Mouse (Mus musculus) liver, postnatal 0 days (tissue): ENCODE results near the gene Agfg1.

Experiments used
- CTCF ChIP-seq: sonication (generic); IDR thresholded peaks from 2 replicates; pipeline ENCODE4 v1.5.1; 2016; ENCODE audit warnings: antibody characterized with exemption, low read depth
- EP300 ChIP-seq: IDR thresholded peaks from 2 replicates; pipeline ENCODE4 v1.6.1; 2016; ENCODE audit warnings: antibody characterized with exemption, low read depth, mild to moderate bottlenecking

- no peak for TF ChIP-seq CTCF
- no peak for TF ChIP-seq EP300
These were observed 61.9 kb downstream of the Agfg1 start for GRCm38 (mm10) chr1:82901201-82901600.
